Mouse (Mus musculus): ENCODE data around the gene Car10. TPM values are rescaled to one million over a fixed set of nuclear protein-coding genes. Genes with fewer than 3 reads are reported as not detected.
A peak's percentile ranks its signal among the peaks of the same experiment; 100 is the strongest.

Car10 gene
- total and polyA plus RNA-seq, 3 experiments: not detected

DNA sequence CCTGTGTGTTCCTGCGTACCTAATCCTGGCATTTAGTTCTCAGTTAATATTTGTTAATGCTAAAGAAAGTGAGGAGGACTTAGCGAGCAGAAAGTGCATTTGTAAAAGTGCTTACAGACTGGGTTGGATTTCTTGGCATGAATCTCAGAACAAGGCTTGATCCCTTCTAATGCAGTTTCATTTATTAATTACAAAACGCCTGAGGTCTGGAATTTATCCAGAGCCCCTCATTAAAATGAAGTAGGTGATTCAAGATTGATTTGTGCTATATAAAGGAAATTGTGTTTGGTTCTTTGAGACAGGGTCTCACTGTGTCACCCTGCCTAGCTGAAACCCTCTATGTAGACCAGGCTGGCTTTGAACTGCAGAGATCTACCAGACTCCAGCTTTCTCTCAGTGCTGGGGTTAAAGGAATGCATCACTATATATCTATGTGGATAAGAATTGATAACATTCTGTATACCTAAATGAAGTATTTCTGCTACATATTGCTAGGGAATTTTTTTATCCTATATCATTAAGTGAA is 32.1 kb upstream of the Car10 start:
- Histone ChIP-seq H3K4me1 (ENCODE audit: control insufficient read depth in 1 of 2, insufficient read depth in 2 of 2, low read length in 2 of 2) (no peaks in the 10 kb centered on the region), H3K27me3 (ENCODE audit: control insufficient read depth in 1 of 2, insufficient read depth in 2 of 2, low read length in 2 of 2) (no peaks in the 10 kb centered on the region), H3K9me3 (replicated peaks; ENCODE audit: insufficient read depth, low read length) (no peaks in the 10 kb centered on the region), H3K4me3 (ENCODE audit: control insufficient read depth in 1 of 2, insufficient read depth in 1 of 2, low read depth in 2 of 2, low read length in 2 of 2) (no peak overlapping the region), H3K9ac (ENCODE audit: control insufficient read depth, low read depth, low read length, poor library complexity, severe bottlenecking) (no peak overlapping the region), H3K79me2 (ENCODE audit: control insufficient read depth, insufficient read depth, low read length, poor library complexity) (no peaks in the 10 kb centered on the region), H3K36me3 (ENCODE audit: control insufficient read depth in 1 of 2, insufficient read depth in 2 of 2, low read length in 2 of 2) (no peaks in the 10 kb centered on the region), H3K27ac (ENCODE audit: control insufficient read depth, low read depth, low read length) (no peak overlapping the region)
- no peak for DNase-seq (ENCODE audit: low read depth, low spot score)
- no peak for TF ChIP-seq ELF1 (IDR thresholded peaks at IDR 0.05; ENCODE audit: low read depth, low read length)
- TF ChIP-seq KAT2A (conservative IDR thresholded peaks at IDR 0.05; ENCODE audit: low read depth, low read length): no peak
- no peak for TF ChIP-seq MAFK (IDR thresholded peaks at IDR 0.05; ENCODE audit: borderline replicate concordance, low read depth, low read length)
- TF ChIP-seq EP300 (IDR thresholded peaks at IDR 0.05; ENCODE audit: low read depth in 1 of 2, low read length in 2 of 2): no peak
- no peak for TF ChIP-seq ZC3H11A (IDR thresholded peaks at IDR 0.05; ENCODE audit: low read depth, low read length)

DNA sequence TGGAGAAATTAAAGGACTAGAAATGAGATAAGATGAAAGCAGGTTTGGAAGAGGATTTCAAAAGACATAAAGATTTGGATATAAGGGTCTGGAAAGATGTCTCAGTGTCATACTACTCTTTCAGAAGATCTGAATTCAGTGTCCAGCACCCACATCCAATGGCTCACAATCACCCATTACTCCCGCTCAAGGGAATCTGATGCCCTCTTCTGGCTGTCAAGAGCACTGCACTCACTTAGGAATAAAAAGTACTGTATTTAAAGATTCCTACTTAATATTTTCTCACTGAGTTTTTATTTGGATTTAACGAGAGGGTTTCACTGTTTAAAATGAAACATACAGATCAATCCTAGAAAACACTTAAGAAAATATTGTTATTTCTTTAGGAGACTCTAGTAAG is 2.2 kb upstream of the Car10 start:
- Histone ChIP-seq H3K27me3 (ENCODE audit: control insufficient read depth in 1 of 2, insufficient read depth in 2 of 2, low read length in 2 of 2) (no peaks in the 10 kb centered on the region), H3K4me1 (ENCODE audit: control insufficient read depth in 1 of 2, insufficient read depth in 2 of 2, low read length in 2 of 2) (no peaks in the 10 kb centered on the region), H3K4me3 (ENCODE audit: control insufficient read depth in 1 of 2, insufficient read depth in 1 of 2, low read depth in 2 of 2, low read length in 2 of 2) (no peak overlapping the region), H3K79me2 (ENCODE audit: control insufficient read depth, insufficient read depth, low read length, poor library complexity) (no peaks in the 10 kb centered on the region), H3K9ac (ENCODE audit: control insufficient read depth, low read depth, low read length, poor library complexity, severe bottlenecking) (no peak overlapping the region), H3K27ac (ENCODE audit: control insufficient read depth, low read depth, low read length) (no peak overlapping the region), H3K9me3 (replicated peaks; ENCODE audit: insufficient read depth, low read length) (no peaks in the 10 kb centered on the region), H3K36me3 (ENCODE audit: control insufficient read depth in 1 of 2, insufficient read depth in 2 of 2, low read length in 2 of 2) (no peaks in the 10 kb centered on the region)
- peak; percentile 11 for DNase-seq (ENCODE audit: low read depth, low spot score)
- TF ChIP-seq CTCF (IDR thresholded peaks at IDR 0.05 in 2 of 3, conservative IDR thresholded peaks at IDR 0.05 in 1 of 3; ENCODE audit: control insufficient read depth in 1 of 3, insufficient read depth in 1 of 3, low read depth in 2 of 3, low read length in 3 of 3, poor library complexity in 1 of 3, severe bottlenecking in 1 of 3) (peak in 2 of 3 experiments; percentile 33 to 38; a peak in 3 of 6 replicates), RAD21 (IDR thresholded peaks at IDR 0.05; ENCODE audit: low read depth, low read length) (peak; percentile 29), TAL1 (IDR thresholded peaks at IDR 0.05; ENCODE audit: low read length) (no peak), SMC3 (IDR thresholded peaks at IDR 0.05; ENCODE audit: low read depth, low read length) (peak; percentile 38), MEF2A (IDR thresholded peaks at IDR 0.05; ENCODE audit: extremely low read depth, insufficient replicate concordance, low read depth, low read length, poor library complexity, severe bottlenecking) (no peak), CHD2 (IDR thresholded peaks at IDR 0.05; ENCODE audit: low read length) (no peak), HCFC1 (IDR thresholded peaks at IDR 0.05; ENCODE audit: low read depth, low read length) (no peak), TCF12 (IDR thresholded peaks at IDR 0.05; ENCODE audit: low read depth, low read length) (no peak), GATA1 (IDR thresholded peaks at IDR 0.05; ENCODE audit: low read depth, low read length) (no peak), MYC (IDR thresholded peaks at IDR 0.05; ENCODE audit: low read depth, low read length) (no peak), TBP (IDR thresholded peaks at IDR 0.05; ENCODE audit: low read depth, low read length) (no peak), NELFE (IDR thresholded peaks at IDR 0.05; ENCODE audit: low read depth, low read length) (no peak), MYB (IDR thresholded peaks at IDR 0.05; ENCODE audit: low read depth, low read length) (no peak)

Measured in MEL (cell line).